Mouse (Mus musculus): ENCODE data around the gene Mfsd2b. TPM values are rescaled to one million over a fixed set of nuclear protein-coding genes. Genes with fewer than 3 reads are reported as not detected.
A peak's percentile ranks its signal among the peaks of the same experiment; 100 is the strongest.

The Mfsd2b gene
- polyA plus RNA-seq, 1 experiment from 2014 or later = 3.3 TPM

DNA sequence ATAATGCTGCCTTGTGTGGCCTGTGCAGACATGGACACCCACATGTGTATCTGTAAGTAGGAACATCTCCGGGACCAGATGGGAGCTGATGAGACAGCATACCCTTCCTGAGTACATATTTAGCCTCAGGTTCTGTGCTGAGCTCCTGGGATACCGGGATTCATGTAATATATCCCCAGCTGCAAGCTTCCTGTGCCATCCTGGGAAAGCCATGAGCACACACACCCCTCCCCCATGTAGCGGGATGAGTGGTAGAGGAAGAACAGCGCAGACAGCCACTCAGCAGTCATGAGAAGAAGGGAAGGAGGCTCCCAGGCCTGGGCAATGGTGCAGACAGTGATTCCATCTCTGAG, 9.8 kb downstream of the Mfsd2b start:
- Histone ChIP-seq H3K4me3 (replicated peaks; ENCODE audit: low read length) (no peak overlapping the region), H3K4me1 (ENCODE audit: control insufficient read depth, insufficient read depth, low read length) (0 out of 2 replicates have a peak, but pooled peaks cover 7% of the 10 kb centered on the region), H3K27me3 (ENCODE audit: control insufficient read depth, insufficient read depth, low read length) (no peaks in the 10 kb centered on the region), H3K9me3 (replicated peaks; ENCODE audit: control insufficient read depth, low read length) (no peaks in the 10 kb centered on the region), H3K4me2 (ENCODE audit: low read depth, low read length) (no peak overlapping the region), H3K36me3 (ENCODE audit: control insufficient read depth, insufficient read depth, low read length) (no peaks in the 10 kb centered on the region), H3K9ac (ENCODE audit: low read length) (no peak overlapping the region), H3K27ac (ENCODE audit: low read length) (no peak overlapping the region)
- no peak for ATAC-seq (ENCODE audit: insufficient read depth, low FRiP score)
- 67% methylated on average over 4 of the region's 4 CpGs for WGBS

DNA sequence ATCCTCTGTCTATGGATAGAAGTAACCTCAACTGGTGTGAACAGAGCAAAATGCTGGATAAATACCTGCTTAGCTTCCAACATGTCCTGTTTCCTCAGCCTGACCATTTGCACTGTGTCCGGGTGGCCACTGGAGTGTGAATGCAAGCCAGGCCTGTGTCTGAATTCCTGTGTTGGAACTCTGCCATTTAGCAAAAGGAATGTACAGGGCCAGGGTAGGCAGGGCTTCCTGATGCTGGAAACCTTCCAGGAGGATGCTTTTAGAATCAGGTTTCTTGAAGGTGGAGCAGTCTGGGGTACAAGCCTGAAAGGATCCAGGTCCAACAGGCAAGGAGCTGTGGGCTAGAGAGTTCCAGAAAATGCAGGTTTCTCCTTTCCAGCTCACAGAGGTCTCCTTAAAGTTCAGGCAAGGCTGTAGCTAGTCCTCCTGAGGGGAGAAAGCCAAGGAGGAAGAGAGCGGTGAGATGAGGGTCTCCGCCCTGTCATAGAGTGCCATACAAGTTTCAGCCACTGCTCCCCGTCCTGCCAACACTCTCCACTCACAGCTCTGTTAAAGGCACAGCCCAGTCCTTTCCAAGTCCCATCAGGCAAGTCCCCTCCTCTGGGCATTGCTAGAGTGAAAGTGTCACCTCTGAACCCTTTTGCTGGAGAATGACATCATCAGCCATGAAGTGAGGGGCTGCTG, 10.4 kb downstream of the Mfsd2b start:
- ATAC-seq (ENCODE audit: insufficient read depth, low FRiP score) = no peak
- no peak overlapping the region for H3K4me2 ChIP-seq (ENCODE audit: low read depth, low read length)
- H3K36me3 ChIP-seq (ENCODE audit: control insufficient read depth, insufficient read depth, low read length) = no peaks in the 10 kb centered on the region
- H3K4me3 ChIP-seq (replicated peaks; ENCODE audit: low read length) = no peak overlapping the region
- H3K27ac ChIP-seq (ENCODE audit: low read length) = no peak overlapping the region
- H3K9me3 ChIP-seq (replicated peaks; ENCODE audit: control insufficient read depth, low read length) = no peaks in the 10 kb centered on the region
- WGBS = 54% methylated on average over 4 of the region's 4 CpGs
- no peak overlapping the region for H3K9ac ChIP-seq (ENCODE audit: low read length)
- H3K4me1 ChIP-seq (ENCODE audit: control insufficient read depth, insufficient read depth, low read length) = 0 out of 2 replicates have a peak, but pooled peaks cover 7% of the 10 kb centered on the region
- no peaks in the 10 kb centered on the region for H3K27me3 ChIP-seq (ENCODE audit: control insufficient read depth, insufficient read depth, low read length)

DNA sequence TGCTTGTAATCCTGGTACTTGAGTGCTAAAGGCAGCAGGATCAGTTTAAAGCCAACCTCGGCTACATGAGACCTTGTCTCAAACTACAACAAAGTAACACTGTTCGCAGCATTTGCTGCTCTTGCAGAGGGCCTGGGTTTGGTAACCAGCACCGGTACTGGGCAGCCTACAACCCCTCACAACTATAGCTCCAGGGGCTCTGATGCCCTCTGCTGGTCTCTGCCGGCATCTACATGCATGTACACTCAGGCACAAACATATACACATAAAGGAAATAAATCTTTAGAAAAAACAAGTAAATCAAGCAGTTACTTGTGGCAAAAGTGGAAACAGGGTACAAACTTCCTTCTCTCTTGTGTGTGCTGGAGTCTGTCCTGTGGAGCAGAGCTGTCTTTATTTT, 11.5 kb downstream of the Mfsd2b start:
- H3K9ac ChIP-seq (ENCODE audit: low read length) = no peak overlapping the region
- 0 out of 2 replicates have a peak, but pooled peaks cover 7% of the 10 kb centered on the region for H3K4me1 ChIP-seq (ENCODE audit: control insufficient read depth, insufficient read depth, low read length)
- no peaks in the 10 kb centered on the region for H3K36me3 ChIP-seq (ENCODE audit: control insufficient read depth, insufficient read depth, low read length)
- no peak for ATAC-seq (ENCODE audit: insufficient read depth, low FRiP score)
- no peak overlapping the region for H3K4me3 ChIP-seq (replicated peaks; ENCODE audit: low read length)
- H3K9me3 ChIP-seq (replicated peaks; ENCODE audit: control insufficient read depth, low read length) = no peaks in the 10 kb centered on the region
- no peaks in the 10 kb centered on the region for H3K27me3 ChIP-seq (ENCODE audit: control insufficient read depth, insufficient read depth, low read length)
- H3K27ac ChIP-seq (ENCODE audit: low read length) = no peak overlapping the region
- 93% methylated on average over 4 of the region's 4 CpGs for WGBS
- H3K4me2 ChIP-seq (ENCODE audit: low read depth, low read length) = no peak overlapping the region

DNA sequence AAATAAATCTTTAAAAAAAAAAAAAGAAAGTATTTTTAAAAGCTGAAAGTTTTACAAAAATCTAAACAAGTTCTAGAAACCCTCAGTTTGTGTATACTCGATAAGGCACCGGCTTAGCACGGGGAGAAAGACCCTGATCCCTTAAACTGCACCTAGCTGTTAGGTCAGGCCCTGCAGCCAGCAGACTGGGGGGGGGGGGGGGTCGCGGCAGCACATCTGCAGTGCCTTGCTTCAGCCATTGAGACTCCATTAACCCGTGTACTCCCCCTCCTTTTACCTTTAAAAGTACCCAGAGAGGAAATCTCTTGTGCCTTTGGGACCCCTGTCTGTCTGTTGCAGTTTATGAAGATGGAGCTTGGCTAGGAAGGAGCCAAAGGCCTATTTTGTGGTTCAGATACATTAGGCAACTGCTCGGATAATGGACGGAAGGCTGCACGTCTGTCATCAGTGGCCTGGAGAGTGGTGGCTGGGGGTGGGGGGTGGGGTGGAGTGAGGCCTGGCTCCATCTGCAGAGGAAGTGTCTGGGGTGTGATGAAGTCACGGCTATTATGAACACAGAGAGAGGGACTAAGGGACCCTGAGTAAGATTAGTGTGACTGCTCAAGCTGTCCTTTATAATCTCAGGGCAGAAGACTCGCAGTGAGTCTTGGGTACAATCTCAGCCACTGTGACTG, 14.8 kb downstream of the Mfsd2b start:
- ATAC-seq (ENCODE audit: insufficient read depth, low FRiP score) = no peak
- Histone ChIP-seq H3K4me3 (replicated peaks; ENCODE audit: low read length) (no peak overlapping the region), H3K9ac (ENCODE audit: low read length) (no peak overlapping the region), H3K4me2 (ENCODE audit: low read depth, low read length) (no peak overlapping the region), H3K27ac (ENCODE audit: low read length) (no peak overlapping the region), H3K36me3 (ENCODE audit: control insufficient read depth, insufficient read depth, low read length) (0 out of 2 replicates have a peak, but pooled peaks cover 3% of the 10 kb centered on the region), H3K27me3 (ENCODE audit: control insufficient read depth, insufficient read depth, low read length) (no peaks in the 10 kb centered on the region), H3K4me1 (ENCODE audit: control insufficient read depth, insufficient read depth, low read length) (0 out of 2 replicates have a peak, but pooled peaks cover 7% of the 10 kb centered on the region), H3K9me3 (replicated peaks; ENCODE audit: control insufficient read depth, low read length) (no peaks in the 10 kb centered on the region)
- WGBS = 42% methylated on average over 11 of the region's 11 CpGs

DNA sequence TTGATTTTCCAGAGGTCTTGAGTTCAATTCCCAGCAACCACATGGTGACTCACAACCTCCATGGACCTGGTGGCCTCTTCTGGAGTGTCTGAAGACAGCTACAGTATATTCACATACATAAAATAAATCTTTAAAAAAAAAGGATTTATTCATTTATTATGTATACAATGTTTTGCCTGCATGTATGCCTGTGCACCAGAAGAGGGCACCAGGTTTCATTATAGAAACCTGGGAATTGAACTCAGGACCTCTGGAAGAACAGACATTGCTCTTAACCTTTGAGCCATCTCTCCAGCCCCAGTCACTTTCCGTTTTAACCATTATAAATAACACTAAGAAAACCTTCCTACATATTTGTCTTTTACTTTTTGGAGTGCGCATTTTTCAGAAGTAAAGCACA, 17.3 kb downstream of the Mfsd2b start:
- ATAC-seq (ENCODE audit: insufficient read depth, low FRiP score) = no peak
- WGBS = 91% methylated on average over 2 of the region's 2 CpGs

DNA sequence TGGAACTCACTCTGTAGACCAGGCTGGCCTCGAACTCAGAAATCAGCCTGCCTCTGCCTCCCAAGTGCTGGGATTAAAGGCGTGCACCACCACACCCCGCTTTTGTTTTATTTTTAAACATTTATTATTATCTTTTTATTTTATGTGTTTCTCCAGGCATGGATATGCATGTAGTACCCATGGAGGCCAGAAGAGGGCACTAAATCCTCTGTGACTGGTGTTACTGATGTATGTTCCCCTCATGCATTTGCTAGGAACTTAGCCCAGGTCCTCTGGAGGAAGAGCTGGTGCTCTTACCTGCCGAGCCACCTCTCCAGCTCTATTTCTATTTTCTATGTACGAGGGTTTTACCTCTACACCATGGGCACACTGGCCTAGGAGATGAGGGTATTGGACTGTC, 18.0 kb downstream of the Mfsd2b start:
- Histone ChIP-seq H3K9ac (ENCODE audit: low read length) (no peak overlapping the region), H3K36me3 (ENCODE audit: control insufficient read depth, insufficient read depth, low read length) (0 out of 2 replicates have a peak, but pooled peaks cover 3% of the 10 kb centered on the region), H3K9me3 (replicated peaks; ENCODE audit: control insufficient read depth, low read length) (no peaks in the 10 kb centered on the region), H3K4me3 (replicated peaks; ENCODE audit: low read length) (no peak overlapping the region), H3K4me2 (ENCODE audit: low read depth, low read length) (no peak overlapping the region), H3K27ac (ENCODE audit: low read length) (no peak overlapping the region), H3K27me3 (ENCODE audit: control insufficient read depth, insufficient read depth, low read length) (no peaks in the 10 kb centered on the region), H3K4me1 (ENCODE audit: control insufficient read depth, insufficient read depth, low read length) (no peaks in the 10 kb centered on the region)
- WGBS = 94% methylated on average over 5 of the region's 5 CpGs
- ATAC-seq (ENCODE audit: insufficient read depth, low FRiP score) = no peak

More for the DNA sequence above, 17.3 kb downstream of the Mfsd2b start:
- no peak overlapping the region for H3K9ac ChIP-seq (ENCODE audit: low read length)
- no peaks in the 10 kb centered on the region for H3K4me1 ChIP-seq (ENCODE audit: control insufficient read depth, insufficient read depth, low read length)
- H3K4me2 ChIP-seq (ENCODE audit: low read depth, low read length) = no peak overlapping the region
- no peaks in the 10 kb centered on the region for H3K27me3 ChIP-seq (ENCODE audit: control insufficient read depth, insufficient read depth, low read length)
- 0 out of 2 replicates have a peak, but pooled peaks cover 3% of the 10 kb centered on the region for H3K36me3 ChIP-seq (ENCODE audit: control insufficient read depth, insufficient read depth, low read length)
- H3K4me3 ChIP-seq (replicated peaks; ENCODE audit: low read length) = no peak overlapping the region
- no peaks in the 10 kb centered on the region for H3K9me3 ChIP-seq (replicated peaks; ENCODE audit: control insufficient read depth, low read length)
- no peak overlapping the region for H3K27ac ChIP-seq (ENCODE audit: low read length)

DNA sequence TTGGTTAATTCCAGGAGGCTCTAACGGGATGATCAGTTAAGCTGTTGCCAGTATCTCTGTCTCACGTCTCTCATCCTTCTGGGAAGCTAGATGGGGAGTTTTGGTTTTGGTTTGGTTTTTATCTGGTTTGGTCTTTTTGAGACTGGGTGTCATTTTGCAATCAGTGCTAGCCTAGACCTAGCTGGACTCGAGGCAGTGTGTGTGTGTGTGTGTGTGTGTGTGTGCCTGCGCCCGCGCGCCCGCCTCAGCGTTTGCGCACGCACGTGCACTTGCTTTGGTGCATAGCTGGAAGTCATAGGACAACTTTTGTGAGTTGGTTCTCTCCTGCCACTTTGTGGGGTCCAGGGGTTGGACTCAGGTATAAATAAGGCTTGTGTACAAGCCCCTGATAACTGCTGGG, 30.4 kb downstream of the Mfsd2b start:
- Histone ChIP-seq H3K27ac (ENCODE audit: low read length) (no peak overlapping the region), H3K36me3 (ENCODE audit: control insufficient read depth, insufficient read depth, low read length) (no peaks in the 10 kb centered on the region), H3K4me2 (ENCODE audit: low read depth, low read length) (peak overlapping the region; percentile 83), H3K4me1 (ENCODE audit: control insufficient read depth, insufficient read depth, low read length) (peaks cover 8% of the 10 kb centered on the region), H3K9me3 (replicated peaks; ENCODE audit: control insufficient read depth, low read length) (no peaks in the 10 kb centered on the region), H3K4me3 (replicated peaks; ENCODE audit: low read length) (peak overlapping the region; percentile 67), H3K27me3 (ENCODE audit: control insufficient read depth, insufficient read depth, low read length) (no peaks in the 10 kb centered on the region), H3K9ac (ENCODE audit: low read length) (peak overlapping the region; percentile 67)
- ATAC-seq (ENCODE audit: insufficient read depth, low FRiP score) = peak; percentile 66; the same call in 1 of the 2 replicates
- under 1% methylated on average over 12 of the region's 12 CpGs for WGBS

DNA sequence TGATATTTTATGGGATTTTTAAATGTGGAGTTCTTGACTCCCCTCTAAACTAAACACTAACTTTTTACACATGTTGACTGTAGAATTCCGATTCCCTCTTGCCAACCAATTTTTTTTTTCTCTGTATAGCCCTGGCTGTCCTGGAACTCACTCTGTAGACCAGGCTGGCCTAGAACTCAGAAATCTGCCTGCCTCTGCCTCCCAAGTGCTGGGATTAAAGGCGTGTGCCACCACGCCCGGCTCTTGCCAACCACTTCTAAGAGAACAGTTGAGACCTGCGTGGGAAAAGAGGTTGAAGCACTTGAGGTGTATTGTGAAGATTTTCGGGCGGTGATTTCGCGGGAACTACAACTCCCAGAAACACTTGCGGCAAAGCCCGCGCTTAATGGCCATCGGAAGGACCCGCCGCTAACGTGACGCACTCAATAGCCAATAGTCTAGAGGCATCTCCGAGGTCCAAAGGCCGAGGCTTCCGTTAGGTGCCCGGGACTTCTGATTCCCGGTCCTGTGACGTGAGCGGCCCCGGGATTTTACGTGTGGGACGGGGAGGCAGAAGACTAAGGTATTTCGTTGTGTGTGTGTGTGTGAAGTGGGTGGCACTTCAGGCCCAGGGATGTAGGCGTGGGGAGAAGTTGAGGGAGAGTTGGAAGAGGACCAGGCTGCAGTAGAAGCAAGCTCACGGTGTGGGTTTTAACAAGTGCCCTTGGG, 31.1 kb downstream of the Mfsd2b start, which contains the start of gene Wdcp:
TSS of gene Wdcp (plus strand) at position 414 of the 708 bp plus-strand sequence.
- Histone ChIP-seq H3K27ac (ENCODE audit: low read length) (peak within 1 kb of the TSS; percentile 45), H3K4me3 (replicated peaks; ENCODE audit: low read length) (peak within 1 kb of the TSS; percentile 67), H3K27me3 (ENCODE audit: control insufficient read depth, insufficient read depth, low read length) (no peaks in the 10 kb centered on the region), H3K4me1 (ENCODE audit: control insufficient read depth, insufficient read depth, low read length) (peaks cover 8% of the 10 kb centered on the region), H3K9me3 (replicated peaks; ENCODE audit: control insufficient read depth, low read length) (no peaks in the 10 kb centered on the region), H3K36me3 (ENCODE audit: control insufficient read depth, insufficient read depth, low read length) (no peaks in the 10 kb centered on the region), H3K4me2 (ENCODE audit: low read depth, low read length) (peak within 1 kb of the TSS; percentile 83), H3K9ac (ENCODE audit: low read length) (peak within 1 kb of the TSS; percentile 67)
- WGBS = under 1% methylated on average over 30 of the region's 30 CpGs
- peak; percentile 92 for ATAC-seq (ENCODE audit: insufficient read depth, low FRiP score)

DNA sequence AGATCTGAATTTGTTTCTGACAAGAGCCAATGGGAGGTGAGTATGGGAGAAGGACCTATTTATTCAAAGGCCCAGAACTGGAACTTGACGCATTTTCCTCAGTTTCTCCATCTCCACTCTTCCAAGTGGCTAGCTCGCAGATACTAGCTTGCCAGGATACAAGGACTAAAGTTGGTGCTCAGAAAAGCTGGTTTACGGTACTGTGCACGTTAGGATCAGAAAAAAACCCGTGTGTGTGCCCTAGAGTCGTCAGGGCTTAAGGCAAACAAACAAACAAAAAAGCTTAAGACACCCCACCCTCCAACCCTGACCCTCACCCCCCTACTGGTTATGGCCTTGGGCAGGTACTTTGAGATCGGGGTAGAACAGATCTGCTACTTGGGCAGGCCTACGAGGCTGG, 31.7 kb downstream of the Mfsd2b start:
- Histone ChIP-seq H3K4me1 (ENCODE audit: control insufficient read depth, insufficient read depth, low read length) (peaks cover 8% of the 10 kb centered on the region), H3K4me2 (ENCODE audit: low read depth, low read length) (no peak overlapping the region), H3K4me3 (replicated peaks; ENCODE audit: low read length) (no peak overlapping the region), H3K36me3 (ENCODE audit: control insufficient read depth, insufficient read depth, low read length) (no peaks in the 10 kb centered on the region), H3K27ac (ENCODE audit: low read length) (no peak overlapping the region), H3K9ac (ENCODE audit: low read length) (no peak overlapping the region), H3K9me3 (replicated peaks; ENCODE audit: control insufficient read depth, low read length) (no peaks in the 10 kb centered on the region), H3K27me3 (ENCODE audit: control insufficient read depth, insufficient read depth, low read length) (no peaks in the 10 kb centered on the region)
- ATAC-seq (ENCODE audit: insufficient read depth, low FRiP score) = no peak
- WGBS = 84% methylated on average over 8 of the region's 8 CpGs

Measured in stomach, embryonic 16.5 days (tissue).